Mouse (Mus musculus) adrenal gland, adult 8-10 months (tissue): ENCODE results near the gene Nrtn. TPM values are rescaled to one million over a fixed set of nuclear protein-coding genes. Genes with fewer than 3 reads are reported as not detected.

ENCODE experiments used
- DNase-seq: peaks from one replicate; pipeline ENCODE4 v3.0.0; 2022
- total RNA-seq, 4 experiments: library from RNA; stranded (reverse); gene quantifications; 2 replicates each; pipeline ENCODE4 v1.2.4; 2022

Gene Nrtn
- total RNA-seq, result 1 to 10 TPM; 3.6 to 5.6 (median 4.9) TPM

GRCm38 (mm10) chr17:56757416-56758123 lies at the start of gene Nrtn:
Nrtn (minus strand) TSS chr17:56757530.
- peak; percentile 80 for DNase-seq

GRCm38 (mm10) chr17:56805784-56806183 lies 48.5 kb upstream of the Nrtn start:
- DNase-seq, result peak; percentile 58

GRCm38 (mm10) chr17:56804952-56805351 lies 47.6 kb upstream of the Nrtn start:
- DNase-seq, result peak; percentile 77

GRCm38 (mm10) chr17:56802065-56802464 lies 44.7 kb upstream of the Nrtn start:
- DNase-seq, result no peak

- no peak for DNase-seq
These were observed 41.9 kb upstream of the Nrtn start for GRCm38 (mm10) chr17:56799276-56799675.

- no peak for DNase-seq
These were observed 36.4 kb upstream of the Nrtn start for GRCm38 (mm10) chr17:56793614-56794319.

GRCm38 (mm10) chr17:56792588-56792987 lies 35.3 kb upstream of the Nrtn start:
- peak; percentile 73 for DNase-seq

- no peak for DNase-seq
These were observed 32.0 kb upstream of the Nrtn start for GRCm38 (mm10) chr17:56789286-56789685.

- peak; percentile 78 for DNase-seq
These were observed 31.6 kb upstream of the Nrtn start for GRCm38 (mm10) chr17:56788886-56789285.

GRCm38 (mm10) chr17:56780291-56780978 lies 23.1 kb upstream of the Nrtn start:
- no peak for DNase-seq

- no peak for DNase-seq
These were observed 21.5 kb upstream of the Nrtn start for GRCm38 (mm10) chr17:56778779-56779362.

GRCm38 (mm10) chr17:56777568-56777967 lies 20.2 kb upstream of the Nrtn start:
- DNase-seq, result no peak

- DNase-seq, result no peak
These were observed 12.6 kb upstream of the Nrtn start, which contains the start of gene Prr22 for GRCm38 (mm10) chr17:56769950-56770349. Prr22 (plus strand) TSS chr17:56770250.

- no peak for DNase-seq
These were observed 11.6 kb upstream of the Nrtn start for GRCm38 (mm10) chr17:56768941-56769340.

- DNase-seq, result no peak
These were observed 10.3 kb upstream of the Nrtn start for GRCm38 (mm10) chr17:56767531-56768135.

GRCm38 (mm10) chr17:56766631-56767405 lies 9.5 kb upstream of the Nrtn start:
- no peak for DNase-seq

- no peak for DNase-seq
These were observed 8.1 kb upstream of the Nrtn start for GRCm38 (mm10) chr17:56765431-56765830.

GRCm38 (mm10) chr17:56764474-56765354 lies 7.4 kb upstream of the Nrtn start, which contains the start of gene Dus3l:
Dus3l (plus strand) TSS chr17:56764757.
- peak; percentile 90 for DNase-seq

- no peak for DNase-seq
These were observed 6.5 kb upstream of the Nrtn start for GRCm38 (mm10) chr17:56763741-56764250.
